Mouse (Mus musculus) lung, adult 18-20 months (tissue): ENCODE measurements around the gene D630045J12Rik.
A peak's percentile ranks its signal among the peaks of the same experiment; 100 is the strongest.

ENCODE experiments used
- DNase-seq, 2 experiments: peaks; one replicate each; pipeline ENCODE4 v3.0.0; 2022; ENCODE audit warnings: mixed read lengths in 2 of 2

The D630045J12Rik gene

DNA sequence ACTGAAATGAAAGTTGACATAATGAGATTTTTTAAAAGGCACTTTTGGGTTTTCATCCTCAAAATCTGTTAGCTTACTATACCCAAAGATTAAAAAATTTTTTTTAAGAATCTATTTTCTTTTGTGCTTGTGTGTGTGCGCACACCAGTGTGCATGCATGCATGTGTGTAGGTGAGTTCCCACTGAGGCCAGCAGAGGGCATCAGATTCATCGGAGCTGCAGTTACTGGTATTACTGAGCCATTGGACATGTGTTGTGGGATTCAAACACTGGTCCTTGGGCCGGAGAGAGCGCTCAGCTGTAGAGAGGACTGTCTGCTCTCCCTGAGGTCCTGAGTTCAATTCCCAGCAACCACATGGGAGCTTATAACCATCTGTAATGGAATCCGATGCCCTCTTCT is 123.9 kb downstream of the D630045J12Rik start:
- no peak for DNase-seq

DNA sequence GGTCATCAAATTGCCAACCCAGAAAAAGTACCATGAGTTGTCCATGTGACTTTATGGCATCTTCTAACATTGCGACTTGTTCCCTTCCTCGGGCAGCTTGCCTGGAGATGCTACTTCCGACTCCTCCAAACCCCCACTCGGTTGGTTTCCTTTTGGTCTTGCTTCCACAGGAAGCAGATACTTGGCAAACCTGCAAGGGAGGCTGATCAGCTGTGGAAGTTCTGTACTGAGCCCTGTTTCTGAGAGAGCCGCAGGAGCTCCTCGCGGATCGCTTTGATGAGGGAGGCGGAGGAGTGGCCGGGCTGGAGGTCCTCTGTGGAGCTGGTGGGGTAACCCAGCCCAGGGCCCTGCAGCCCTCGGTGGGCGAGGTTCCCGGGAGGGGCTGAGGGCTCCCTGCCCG is 125.7 kb downstream of the D630045J12Rik start:
- DNase-seq = no peak

DNA sequence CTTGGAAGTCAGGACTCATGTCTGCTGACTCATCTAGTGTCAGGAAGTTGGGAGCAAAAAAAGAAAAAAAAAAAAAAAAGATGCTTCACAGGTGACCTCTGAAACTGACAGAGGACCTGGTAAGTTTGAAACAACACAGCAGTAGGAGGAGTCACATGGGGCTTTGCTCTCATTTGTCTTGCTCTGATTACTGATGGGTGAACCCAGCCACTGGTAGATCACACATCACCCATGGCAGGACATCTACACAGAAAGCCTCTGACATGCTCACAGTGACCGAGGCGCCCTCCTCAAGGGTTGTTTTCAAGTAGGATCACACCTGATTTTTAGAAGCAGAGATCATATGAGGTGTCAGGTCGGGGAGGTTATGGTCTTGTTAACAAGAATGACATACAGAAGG is 128.3 kb downstream of the D630045J12Rik start:
- no peak for DNase-seq

DNA sequence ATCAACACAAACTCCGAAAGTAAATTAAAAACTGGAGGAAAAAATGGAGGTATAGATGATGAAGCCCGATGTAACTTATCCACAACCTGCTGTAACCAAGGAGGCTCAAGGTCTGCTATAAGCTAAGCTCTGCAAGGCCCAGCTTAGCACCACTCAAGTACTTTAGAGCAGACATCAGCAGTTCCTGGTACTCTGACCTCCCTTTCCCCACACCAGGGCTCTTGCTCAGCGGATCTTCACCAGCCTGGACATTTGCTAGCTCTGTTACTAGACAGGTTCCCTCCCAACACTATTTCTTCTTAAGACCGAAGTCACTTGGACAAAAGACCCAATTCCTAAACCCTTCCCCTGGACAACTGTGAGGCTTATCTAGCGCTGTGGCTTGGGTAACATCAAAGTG is 128.9 kb downstream of the D630045J12Rik start:
- no peak for DNase-seq

DNA sequence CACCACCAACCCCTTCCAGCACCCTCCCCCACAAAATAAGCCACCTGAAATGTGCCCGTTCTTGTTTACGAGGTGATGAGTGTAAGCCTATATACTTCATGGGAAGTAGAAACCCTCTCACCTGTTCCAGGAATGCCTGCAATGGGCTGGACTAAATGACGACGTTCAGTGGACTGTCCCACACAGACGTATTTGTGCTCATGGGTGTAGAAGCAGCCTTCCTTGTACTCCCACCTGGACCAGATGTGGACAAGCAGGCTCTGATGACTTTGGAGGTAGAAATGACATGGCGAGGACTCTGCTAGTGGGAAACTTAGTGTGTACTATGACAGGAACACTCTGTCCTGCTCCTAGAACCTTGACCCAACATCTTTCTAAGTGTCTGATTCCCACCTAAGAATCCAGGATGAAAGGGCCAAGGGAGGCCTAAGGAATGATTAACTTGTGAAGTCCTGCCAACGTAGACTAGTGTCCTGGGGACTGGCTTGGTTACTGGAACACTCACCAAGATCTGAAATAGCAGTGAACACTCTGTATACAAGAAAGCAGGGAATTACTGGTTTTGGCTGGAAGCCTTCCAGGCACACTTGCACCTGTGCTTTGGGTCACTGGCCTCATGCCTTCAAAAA is 129.5 kb downstream of the D630045J12Rik start, which contains the start of gene Atp6v0a4:
Atp6v0a4 (minus strand) TSS at position 380 of the 629 bp plus-strand sequence.
- DNase-seq = peak in 1 of 2 experiments; percentile 57

DNA sequence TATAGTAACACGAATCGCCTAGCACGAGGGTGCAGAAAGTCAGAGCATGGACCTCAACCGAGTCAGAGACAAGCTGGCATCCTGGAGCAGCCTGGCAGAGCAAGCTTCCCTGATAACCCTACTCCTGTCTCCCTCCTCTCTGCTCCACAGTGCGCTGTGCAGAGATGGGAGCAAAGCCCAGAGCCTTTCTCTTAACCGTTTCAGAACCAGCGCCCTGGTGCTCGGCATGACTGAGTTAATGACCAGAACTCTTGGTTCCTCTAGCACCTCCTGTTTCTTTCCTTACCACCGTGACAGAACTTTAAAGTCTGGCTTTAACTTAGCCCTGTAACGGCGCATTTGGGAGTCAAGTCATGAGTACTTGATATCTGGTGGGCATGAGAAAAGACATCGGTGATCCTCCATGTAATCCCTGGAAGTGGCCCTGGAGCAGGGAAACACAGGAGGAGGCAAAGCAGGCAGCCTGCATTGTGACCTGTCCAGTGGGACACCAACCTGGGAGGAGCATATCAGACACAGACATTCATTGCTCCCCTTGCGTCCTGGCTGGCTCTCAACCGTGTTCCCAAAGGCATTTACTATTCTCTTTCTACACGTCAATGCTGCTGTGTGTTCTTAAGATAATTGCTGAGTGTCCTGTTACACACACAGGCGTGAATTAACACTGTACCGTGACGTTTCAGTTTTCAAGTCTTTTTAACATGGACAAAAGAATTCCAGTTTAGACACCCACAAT is 130.2 kb downstream of the D630045J12Rik start:
- no peak for DNase-seq

DNA sequence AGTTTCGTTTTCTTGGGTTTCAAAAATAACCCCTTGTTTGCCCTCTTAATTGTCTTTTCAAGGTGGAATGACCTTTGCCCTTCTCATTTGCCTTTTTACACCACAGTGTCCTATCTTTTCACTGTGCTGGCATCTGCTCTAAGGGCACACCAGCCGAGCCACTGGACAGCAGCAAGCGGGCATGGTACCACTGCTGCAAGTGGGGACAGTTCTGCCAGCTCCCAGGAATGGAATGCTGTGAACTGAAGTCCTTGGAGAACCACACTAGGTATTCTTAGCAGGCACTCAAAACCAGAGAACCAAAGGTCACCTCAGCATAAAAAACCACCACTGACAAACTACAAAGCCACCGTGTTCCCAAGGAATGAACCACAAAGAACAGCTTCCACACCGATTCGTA is 131.0 kb downstream of the D630045J12Rik start:
- DNase-seq = peak; percentile 39 to 63

DNA sequence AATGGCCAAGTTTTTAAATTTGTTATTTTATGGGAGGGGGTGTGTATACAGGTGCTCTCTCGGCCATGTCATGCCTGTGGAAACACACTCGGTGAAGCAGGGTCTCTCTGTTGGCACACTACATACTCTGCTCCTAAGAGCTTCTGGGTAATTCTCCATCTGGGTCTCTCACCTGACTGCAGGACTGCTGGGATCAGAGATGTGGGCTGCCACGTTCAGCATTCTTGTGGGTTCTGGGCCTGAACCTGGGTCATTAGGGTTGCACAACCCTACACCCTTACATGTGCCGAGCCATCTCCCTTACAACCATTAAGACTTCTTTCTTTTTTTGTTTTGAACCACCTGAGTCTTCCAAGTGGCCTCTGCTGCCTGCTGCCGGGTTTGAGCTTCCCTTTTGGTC is 132.0 kb downstream of the D630045J12Rik start:
- no peak for DNase-seq

DNA sequence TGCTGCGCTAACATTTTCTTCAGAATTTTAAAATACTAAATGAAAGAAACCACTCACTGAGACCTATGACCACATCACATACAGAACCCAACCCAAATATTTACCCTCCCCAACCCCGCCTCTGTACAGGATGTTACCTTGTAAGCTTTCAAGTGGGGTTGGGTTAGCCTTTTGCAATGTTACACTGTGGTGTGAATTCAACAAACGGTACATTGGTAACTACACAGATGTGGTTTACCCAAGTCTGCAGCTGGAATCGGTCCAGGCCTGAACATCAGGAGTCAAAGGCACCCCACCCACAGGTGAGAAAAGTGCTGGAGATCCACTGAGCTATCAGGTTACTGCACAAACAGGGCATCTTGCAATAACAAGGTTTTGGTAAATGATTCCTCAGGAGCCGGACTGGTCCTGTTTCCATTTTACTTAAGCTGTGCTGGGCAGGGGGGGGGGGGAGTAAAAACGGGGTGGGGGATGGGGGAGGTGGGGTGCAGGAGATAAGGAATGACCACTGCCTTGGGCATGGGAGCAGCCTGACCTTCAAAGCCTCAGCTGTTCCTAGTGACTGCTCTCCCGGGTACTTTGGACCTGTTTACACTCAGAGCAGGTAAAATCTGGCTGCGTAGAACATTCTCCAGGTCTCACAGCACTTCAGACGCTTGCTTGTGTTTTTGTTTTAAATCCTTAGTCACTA is 133.0 kb downstream of the D630045J12Rik start:
- peak; percentile 72 to 89 for DNase-seq

DNA sequence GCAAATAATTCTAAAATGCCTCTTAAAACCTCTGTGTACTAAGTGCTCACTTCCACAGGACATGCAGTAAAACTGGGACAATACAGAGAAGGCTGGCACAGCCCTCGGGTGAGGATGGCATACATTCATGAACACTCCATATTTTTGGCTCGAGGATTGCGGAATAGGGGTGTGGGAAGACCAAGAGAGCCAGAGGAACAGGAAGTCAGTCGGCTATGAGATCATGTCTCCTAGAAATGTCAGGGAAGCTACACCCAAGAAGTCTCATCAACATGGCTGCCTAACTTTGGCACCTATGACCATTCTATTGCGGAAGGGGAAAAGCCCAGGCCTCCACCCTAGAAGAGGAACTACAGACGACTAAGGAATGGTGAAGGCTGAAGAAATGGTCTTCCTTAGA is 135.5 kb downstream of the D630045J12Rik start:
- DNase-seq = no peak

DNA sequence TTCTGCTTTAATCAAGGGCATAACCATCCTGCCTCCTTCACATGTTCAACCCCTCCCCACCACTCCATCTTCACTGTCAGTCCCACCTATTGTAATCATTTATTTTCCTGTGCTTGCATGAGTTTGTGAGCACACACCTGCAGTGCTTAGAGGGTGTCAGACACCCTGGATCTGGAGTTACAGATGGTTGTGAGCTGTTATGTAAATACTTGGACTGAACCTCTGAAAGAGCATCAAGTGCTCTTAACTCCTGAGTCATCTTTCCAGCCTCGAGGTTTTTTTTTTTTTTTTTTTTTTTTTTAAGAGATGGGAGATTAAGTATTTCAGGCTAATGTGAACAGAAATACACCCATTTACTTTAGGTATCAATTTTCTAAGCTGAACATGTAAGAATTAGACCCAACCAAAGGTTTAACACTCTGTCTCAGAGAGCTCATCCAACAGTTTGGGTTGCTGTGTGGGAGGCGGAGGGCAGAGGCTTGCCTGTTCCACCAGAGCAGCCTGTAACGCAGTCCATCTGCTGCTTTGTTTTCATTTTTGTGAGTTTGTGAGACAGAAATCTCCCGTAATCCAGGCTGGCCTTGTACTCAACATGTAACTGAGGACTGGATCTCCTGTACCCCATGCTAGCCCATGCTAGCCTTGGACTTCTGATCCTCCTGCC is 137.6 kb downstream of the D630045J12Rik start:
- DNase-seq = no peak

DNA sequence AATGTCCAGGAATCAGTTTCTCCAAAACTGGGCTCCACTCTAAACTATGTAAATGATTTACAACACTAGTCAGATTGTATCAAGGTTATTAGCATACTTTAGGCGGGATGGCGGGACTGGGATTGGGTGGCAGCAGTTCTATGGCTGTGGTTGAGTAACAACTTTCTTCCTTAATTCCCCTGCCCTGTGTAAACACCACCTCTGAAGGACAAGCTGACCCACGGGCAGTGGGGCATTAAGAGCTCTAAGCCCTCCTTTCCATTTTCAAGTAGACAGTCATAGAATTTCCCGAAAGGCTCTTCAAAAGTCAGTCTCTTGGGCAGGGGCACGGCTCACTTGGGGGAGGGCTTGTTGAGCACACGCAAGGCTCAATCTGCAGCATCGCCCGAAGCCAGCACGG is 142.9 kb downstream of the D630045J12Rik start:
- DNase-seq = no peak

DNA sequence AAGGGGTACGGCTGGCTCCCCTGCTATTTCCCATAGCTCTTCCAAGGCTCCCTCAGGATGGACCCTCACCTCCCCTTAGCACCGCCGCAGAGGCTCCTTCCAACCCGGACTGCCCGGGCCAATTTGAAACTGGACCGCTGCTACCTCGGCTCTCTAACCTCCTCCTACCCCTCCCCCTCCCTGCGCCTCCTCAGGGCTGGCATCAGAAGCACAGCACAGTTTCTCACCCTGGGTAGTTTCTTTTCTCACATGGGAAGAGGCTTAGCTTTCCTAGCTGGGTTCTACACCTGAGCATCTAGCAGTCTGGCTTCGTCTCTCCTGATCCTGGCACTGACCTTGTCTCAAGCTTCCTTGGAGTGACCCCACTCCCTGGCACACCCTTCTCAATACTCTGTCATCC is 143.9 kb downstream of the D630045J12Rik start:
- no peak for DNase-seq

DNA sequence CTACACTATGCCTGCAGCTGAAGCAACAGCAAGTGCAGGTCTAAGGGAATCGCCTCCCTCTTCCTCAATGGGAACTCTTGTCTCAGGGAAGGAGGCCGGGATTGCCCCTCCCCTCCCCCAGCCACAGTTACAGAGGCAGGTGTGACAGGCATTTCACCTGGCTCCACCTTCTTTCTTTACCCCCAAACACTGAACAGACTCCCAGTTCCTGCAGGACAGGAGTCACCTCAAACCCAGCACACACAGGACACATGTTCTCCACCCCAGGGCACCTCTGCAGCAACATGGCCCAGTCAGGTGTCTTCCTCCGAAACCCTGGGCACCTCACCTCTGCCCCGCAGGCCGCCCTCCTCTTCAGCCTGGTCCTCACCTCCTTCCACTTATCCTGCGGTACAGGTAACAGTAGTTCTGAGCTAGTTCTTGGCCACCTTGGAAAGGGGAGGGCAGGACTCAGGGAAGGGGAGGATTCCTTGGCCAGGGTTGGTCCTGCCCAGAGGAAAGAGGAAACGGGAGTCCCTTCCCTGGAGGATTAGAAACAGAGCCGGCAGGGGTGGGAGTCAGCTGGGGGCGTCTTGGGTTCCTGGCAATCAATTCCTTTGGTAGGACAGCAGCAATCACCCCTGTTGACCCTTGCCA is 144.5 kb downstream of the D630045J12Rik start, which contains the start of gene Tmem213:
Tmem213 (plus strand) TSS at position 96 of the 636 bp plus-strand sequence.
- peak in 1 of 2 experiments; percentile 56 for DNase-seq

DNA sequence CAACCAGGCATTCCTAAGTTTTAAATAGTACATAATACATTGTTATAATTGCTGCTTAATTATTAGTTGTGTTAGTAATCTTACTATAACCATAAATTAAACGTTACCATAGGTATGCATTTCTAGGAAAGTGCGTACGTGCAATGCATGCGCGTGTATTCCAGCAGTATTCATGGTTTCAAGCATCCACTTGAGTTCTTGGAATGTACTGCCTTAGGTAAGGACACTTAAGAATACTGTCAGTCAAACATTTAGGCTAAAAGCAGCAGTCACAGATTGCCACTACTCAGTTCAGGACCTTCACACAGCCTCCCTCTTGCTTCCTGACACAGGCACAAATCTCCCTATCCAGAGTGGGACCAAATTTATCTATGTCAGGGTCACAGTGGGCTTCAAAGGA is 145.4 kb downstream of the D630045J12Rik start:
- DNase-seq = no peak

DNA sequence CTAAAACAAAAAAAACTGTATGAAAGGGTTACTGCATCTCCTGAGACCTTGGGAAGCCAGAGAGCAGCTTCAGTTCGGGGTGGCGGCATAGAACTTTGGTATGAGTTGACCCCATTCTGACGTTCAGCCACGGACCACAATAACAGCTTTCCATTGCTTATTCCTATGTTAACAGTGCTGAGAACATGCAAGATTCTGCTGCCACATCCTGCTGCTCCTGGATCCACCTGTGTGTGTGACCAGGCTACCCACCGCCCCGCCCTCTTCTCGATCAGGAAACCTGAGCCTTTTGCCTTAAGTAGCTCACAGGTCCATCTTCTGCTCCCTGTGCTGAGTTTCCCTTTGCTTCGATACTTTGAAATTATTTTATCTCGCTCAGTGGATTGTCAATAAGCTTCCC is 147.9 kb downstream of the D630045J12Rik start:
- DNase-seq = no peak

DNA sequence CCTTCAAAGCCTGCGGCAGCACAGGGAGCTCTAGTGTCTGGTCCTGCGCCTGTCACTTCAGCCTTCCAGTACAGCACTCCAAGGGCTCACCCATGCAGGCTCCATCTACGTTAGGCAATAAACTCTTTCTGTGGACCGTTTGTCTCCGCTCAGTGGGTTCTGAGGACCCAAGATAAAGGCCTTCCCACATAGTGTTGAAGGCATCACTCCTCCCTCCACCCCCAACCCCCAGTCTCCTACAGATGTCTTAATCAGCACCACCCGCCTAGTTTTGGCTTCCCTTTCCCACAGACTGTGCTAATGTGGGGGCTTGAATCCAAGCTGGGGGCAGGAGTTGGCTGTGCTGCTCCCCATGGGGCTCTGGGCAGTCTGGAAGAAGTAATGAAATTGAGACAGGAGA is 150.0 kb downstream of the D630045J12Rik start:
- no peak for DNase-seq

DNA sequence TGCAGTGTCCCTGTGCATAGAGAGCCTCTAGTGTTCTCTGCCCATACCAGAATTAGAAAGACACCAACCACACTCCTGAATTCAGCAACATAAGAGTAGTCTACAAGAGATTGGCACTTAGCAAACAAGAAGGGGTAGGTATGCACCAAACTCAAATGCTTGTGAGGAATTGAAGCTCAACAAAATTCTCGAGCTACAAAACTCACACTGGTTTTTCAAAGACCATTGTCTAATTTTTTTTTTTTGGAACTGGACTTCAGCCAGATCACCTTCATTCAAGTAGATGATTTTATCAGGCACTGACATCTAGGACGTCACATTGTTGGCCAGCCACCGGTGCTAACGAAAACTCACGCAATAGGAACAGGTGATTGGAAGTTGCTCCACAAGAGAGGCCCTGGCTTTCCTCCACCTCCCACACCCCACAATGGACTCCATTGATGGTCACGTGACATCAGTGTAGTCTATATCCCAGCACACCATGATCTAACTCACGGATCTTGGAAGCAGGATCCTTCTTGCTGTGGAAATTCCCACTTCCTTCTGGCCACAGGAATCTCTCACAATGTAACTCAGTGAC is 151.5 kb downstream of the D630045J12Rik start:
- DNase-seq = no peak

DNA sequence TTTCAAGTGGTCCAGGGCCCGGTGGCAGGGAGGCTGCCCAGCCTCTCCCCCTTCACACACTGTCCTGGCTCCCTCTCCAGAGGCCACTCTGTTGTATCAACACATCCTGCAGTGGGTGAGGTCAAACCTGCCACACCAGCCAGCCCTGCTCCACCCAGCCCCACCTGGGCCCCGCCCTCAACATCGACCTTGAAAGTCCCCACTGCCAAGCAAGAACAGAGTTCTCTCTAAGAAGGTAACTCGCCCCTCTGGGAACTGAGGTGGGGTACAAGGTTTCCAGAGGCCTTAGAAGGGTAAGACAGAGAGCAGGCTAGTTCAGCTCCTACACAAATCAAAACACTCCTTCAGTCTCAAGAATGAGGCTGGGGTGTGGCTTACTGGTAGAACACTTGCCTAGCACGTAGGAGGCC is 156.8 kb downstream of the D630045J12Rik start:
- peak; percentile 69 to 83 for DNase-seq

DNA sequence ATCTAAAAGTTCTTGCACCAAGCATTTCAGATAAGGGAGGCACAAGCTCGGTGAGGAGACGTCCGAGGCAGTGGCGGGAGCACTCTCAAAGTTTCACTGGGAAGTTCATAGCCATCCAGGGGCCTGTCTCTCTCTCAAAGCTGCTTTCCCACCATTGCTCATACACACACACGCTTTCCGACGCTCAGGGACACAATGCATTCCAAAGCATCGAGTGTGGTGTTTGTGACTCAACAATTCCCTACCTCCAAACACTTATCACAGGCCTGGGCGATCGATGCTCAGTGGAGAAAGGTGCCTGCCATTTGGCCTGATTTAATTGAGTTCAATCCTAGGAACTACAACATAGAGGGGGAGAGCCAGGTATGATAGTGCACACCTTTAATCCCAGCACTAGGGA is 159.1 kb downstream of the D630045J12Rik start:
- no peak for DNase-seq

DNA sequence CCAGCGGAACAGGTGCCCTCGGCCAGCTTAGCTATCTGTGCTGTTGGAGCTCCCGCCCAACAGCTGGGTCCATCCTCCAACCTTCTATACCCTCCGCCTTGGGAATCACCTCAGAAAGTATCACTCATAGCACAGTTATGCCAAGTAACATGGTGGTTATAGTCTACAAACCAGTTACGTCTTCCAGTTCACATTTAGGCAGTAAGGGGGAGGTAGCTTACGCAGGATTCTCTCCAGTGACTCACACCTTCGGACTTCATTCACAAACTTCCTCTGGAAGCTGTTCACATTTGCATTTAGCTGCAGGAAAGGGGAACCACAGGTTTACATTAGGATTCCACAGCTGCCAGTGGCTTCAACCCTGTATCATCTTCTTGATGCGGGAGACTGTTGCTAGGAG is 161.3 kb downstream of the D630045J12Rik start:
- no peak for DNase-seq
